Mouse (Mus musculus) neural tube, embryonic 11.5 days (tissue): ENCODE results near the gene Myh3. TPM values are rescaled to one million over a fixed set of nuclear protein-coding genes. Genes with fewer than 3 reads are reported as not detected.
A peak's percentile ranks its signal among the peaks of the same experiment; 100 is the strongest.

ENCODE experiments used
- ATAC-seq: fragments of 200-750 bp; cut with Nextera tagmentation; 2 replicates; pipeline ENCODE4 v1.8.0; 2017; ENCODE audit warnings: moderate number of reproducible peaks, mild to moderate bottlenecking, moderate TSS enrichment, moderate library complexity; ENCODE audit not compliant: insufficient read depth, low FRiP score, low TSS enrichment
- DNase-seq: peaks from one replicate; pipeline ENCODE4 v3.0.0-alpha.2; 2015; ENCODE audit warnings: low spot score
- H3K27ac ChIP-seq: fragments of 300-500 bp; sonication (generic); 2 replicates; pipeline ENCODE4 v1.5.1; 2014; ENCODE audit warnings: low read depth, mild to moderate bottlenecking, low read length
- H3K27me3 ChIP-seq: fragments of 300-500 bp; sonication (generic); 2 replicates; pipeline ENCODE4 v1.6.1; 2014; ENCODE audit warnings: mild to moderate bottlenecking, low read length, mixed read lengths; ENCODE audit not compliant: control insufficient read depth, insufficient read depth
- H3K36me3 ChIP-seq: fragments of 300-500 bp; sonication (generic); 2 replicates; pipeline ENCODE4 v1.6.1; 2014; ENCODE audit warnings: mild to moderate bottlenecking, low read length, moderate library complexity, mixed read lengths; ENCODE audit not compliant: control insufficient read depth, insufficient read depth
- H3K4me1 ChIP-seq: fragments of 300-500 bp; sonication (generic); 2 replicates; pipeline ENCODE4 v1.6.1; 2014; ENCODE audit warnings: low read length, mixed read lengths; ENCODE audit not compliant: control insufficient read depth, insufficient read depth
- H3K4me2 ChIP-seq: fragments of 300-500 bp; sonication (generic); 2 replicates; pipeline ENCODE4 v1.6.1; 2014; ENCODE audit warnings: low read depth, mild to moderate bottlenecking, moderate library complexity
- H3K4me3 ChIP-seq: fragments of 300-500 bp; sonication (generic); 2 replicates; pipeline ENCODE4 v1.5.1; 2014; ENCODE audit warnings: low read depth, low read length
- H3K9ac ChIP-seq: fragments of 300-500 bp; sonication (generic); 2 replicates; pipeline ENCODE4 v1.6.1; 2014; ENCODE audit warnings: mild to moderate bottlenecking, low read length
- H3K9me3 ChIP-seq: fragments of 300-500 bp; sonication (generic); 2 replicates; pipeline ENCODE4 v1.6.1; 2016; ENCODE audit warnings: low read length; ENCODE audit not compliant: control insufficient read depth
- WGBS: fragments of 180-500 bp; shearing (Covaris S2); extraction: QIAGEN DNeasy Blood & Tissue Kit; methylation state at CpG from one replicate; pipeline ENCODE4 v1.1.7; 2014; 5-methylcytosine and 5-hydroxymethylcytosine counted together
- polyA plus RNA-seq: library from polyadenylated mRNA; unstranded; fragments of >200 nt; fragmentation: Nextera tagmentation; extraction: Ambion mirVana; gene quantifications from 2 replicates; pipeline ENCODE4 v1.2.1, GENCODE M21; 2014

Myh3 gene
- polyA plus RNA-seq: 29.9 and 32.0 TPM in 2 replicates

DNA sequence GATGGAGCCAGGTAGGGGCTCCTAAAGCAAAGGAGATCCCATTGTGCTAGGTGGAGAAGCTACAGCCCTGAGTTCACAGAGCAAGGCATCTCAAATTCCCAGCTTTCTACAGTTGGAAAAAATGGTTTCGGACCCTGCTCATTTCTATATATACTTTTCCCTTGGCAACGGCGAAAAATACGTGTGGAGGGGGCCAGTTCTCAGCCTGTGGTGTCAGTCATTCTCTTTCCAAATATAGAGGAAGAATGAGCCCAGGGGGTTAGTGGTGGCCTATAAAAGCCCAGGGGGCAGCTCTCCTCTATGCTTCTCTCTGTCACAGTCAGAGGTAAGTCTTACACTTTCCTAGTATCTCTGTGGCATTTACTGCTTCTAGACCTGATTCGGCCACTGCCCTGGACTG is at the start of gene Myh3:
Myh3 (plus strand) TSS at position 301 of the 400 bp plus-strand sequence.
- no peaks in the 10 kb centered on the region for H3K4me1 ChIP-seq
- ATAC-seq: no peak
- no peak for DNase-seq
- no peaks in the 10 kb centered on the region for H3K36me3 ChIP-seq
- no peak within 1 kb of the TSS for H3K27ac ChIP-seq
- H3K9me3 ChIP-seq: no peaks in the 10 kb centered on the region
- H3K9ac ChIP-seq: no peak within 1 kb of the TSS
- H3K4me2 ChIP-seq: no peak within 1 kb of the TSS
- no peak within 1 kb of the TSS for H3K4me3 ChIP-seq
- WGBS: 90% methylated on average over 5 of the region's 5 CpGs
- no peaks in the 10 kb centered on the region for H3K27me3 ChIP-seq

DNA sequence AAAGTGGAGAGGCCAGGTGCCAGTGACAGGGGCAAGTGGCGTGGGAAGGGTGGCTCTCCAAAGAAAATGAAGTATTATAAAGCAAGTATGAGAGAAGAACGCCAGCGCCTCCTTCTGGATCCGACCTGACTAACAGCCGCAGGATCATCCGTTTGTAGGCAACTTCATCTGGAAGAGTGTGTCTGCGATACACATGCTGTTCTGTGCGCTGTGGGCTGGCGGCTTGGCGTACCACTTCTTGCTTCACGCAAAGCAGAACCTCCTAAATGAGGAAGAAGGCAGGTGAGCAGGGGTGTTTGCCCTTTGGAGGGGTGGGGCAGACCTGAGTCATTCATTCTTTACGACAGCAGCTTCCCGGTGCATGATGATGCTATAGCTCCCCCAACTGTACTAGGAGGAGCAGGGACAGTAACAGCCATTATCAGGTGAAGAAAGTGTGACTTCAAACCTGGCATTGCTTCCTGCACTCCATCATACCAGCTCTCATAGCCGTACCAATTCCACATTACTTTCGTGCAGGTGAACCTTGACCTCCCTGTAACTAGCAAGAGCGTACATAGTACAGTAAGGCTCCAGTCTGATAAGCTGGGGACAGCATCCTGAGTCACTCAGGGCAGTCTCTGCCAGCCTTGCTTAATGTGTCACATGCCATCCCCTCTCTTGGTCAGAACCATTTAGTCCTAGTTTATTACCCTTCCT is 47.0 kb upstream of the Myh3 start:
- DNase-seq: no peak
- 65% methylated on average over 16 of the region's 16 CpGs for WGBS

DNA sequence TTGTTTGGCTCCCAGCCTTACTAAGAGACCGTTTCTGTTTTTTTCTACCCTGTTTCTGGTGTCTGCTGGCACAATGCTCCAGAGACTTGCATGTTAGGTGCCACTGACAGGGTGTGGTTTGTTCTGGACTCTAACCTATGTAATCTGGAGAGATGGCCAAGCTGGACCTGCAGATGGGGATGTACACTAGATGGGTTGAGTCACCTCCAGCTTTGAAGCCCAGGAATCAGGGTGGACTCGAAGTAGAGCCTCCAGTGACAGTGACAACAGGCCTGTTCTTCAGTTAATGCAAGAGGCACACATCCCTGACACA is 46.5 kb upstream of the Myh3 start:
- Histone ChIP-seq H3K36me3 (no peaks in the 10 kb centered on the region), H3K4me2 (no peak overlapping the region), H3K4me1 (no peaks in the 10 kb centered on the region), H3K4me3 (no peak overlapping the region), H3K9ac (no peak overlapping the region), H3K27me3 (no peaks in the 10 kb centered on the region), H3K9me3 (no peaks in the 10 kb centered on the region), H3K27ac (no peak overlapping the region)
- no peak for DNase-seq
- 46% methylated on average over 2 of the region's 2 CpGs for WGBS
- ATAC-seq: no peak

More for the DNA sequence above, 47.0 kb upstream of the Myh3 start:
- H3K27ac ChIP-seq: no peak overlapping the region
- H3K27me3 ChIP-seq: no peaks in the 10 kb centered on the region
- ATAC-seq: no peak
- no peak overlapping the region for H3K4me2 ChIP-seq
- no peak overlapping the region for H3K9ac ChIP-seq
- H3K9me3 ChIP-seq: no peaks in the 10 kb centered on the region
- no peaks in the 10 kb centered on the region for H3K4me1 ChIP-seq
- H3K36me3 ChIP-seq: no peaks in the 10 kb centered on the region
- H3K4me3 ChIP-seq: no peak overlapping the region

DNA sequence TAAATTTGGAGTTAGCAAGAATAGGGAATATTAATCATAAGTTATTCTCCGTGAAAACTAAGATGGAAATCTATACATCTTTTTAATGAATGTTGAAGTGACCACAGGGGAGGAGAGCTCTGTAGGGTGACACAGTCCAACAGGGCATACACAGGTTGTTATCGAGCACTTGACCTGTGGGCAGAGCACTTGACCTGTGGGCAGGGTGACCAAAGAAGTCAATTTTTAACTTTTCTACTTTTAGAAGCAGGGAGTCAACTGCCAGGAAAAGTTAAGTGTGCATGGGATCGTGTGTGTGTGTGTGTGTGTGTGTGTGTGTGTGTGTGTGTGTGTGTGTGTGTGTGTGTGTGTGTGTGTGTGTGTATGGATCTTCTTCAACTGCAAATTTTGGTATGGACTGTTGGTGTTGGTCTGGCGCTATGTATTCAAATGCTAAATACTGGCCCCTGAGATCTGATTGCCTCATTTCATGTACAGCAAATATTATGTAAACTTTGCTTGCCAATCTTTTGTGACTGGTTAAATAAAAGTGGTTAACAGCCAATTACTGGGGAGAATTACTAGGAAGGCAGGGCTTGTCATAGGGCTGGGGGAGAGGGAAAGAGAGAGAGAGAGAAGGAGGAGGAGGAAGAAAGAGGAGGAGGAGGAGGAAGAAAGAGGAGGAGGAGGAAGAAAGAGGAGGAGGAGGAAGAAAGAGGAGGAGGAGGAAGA is 43.2 kb upstream of the Myh3 start:
- Histone ChIP-seq H3K4me2 (no peak overlapping the region), H3K4me1 (no peaks in the 10 kb centered on the region), H3K9ac (no peak overlapping the region), H3K9me3 (no peaks in the 10 kb centered on the region), H3K36me3 (no peaks in the 10 kb centered on the region; the same call in 1 of the 2 replicates), H3K4me3 (no peak overlapping the region), H3K27me3 (no peaks in the 10 kb centered on the region), H3K27ac (no peak overlapping the region)
- ATAC-seq (no peak), DNase-seq (no peak)
- 92% methylated on average over 4 of the region's 4 CpGs for WGBS

DNA sequence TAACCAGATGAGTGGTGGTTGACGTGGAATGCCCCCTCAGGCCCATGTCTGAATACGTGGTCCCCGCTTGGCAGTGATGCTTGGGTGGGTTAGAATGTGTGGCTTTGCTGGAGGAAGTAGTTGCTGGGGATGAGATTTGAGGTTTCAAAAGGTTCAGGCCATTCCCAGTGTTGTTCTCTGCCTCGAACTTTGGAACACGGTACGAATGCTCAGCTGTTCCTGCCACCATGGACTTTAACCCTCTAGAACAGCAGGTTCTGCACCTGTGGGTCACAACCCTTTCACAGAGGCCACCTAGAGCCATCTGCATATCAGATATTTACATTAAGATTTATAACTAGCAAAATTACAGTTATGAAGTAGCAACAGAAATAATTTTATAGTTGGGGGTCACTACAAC is 41.9 kb upstream of the Myh3 start:
- Histone ChIP-seq H3K4me3 (no peak overlapping the region), H3K36me3 (peaks cover 7% of the 10 kb centered on the region)
- no peak for DNase-seq

DNA sequence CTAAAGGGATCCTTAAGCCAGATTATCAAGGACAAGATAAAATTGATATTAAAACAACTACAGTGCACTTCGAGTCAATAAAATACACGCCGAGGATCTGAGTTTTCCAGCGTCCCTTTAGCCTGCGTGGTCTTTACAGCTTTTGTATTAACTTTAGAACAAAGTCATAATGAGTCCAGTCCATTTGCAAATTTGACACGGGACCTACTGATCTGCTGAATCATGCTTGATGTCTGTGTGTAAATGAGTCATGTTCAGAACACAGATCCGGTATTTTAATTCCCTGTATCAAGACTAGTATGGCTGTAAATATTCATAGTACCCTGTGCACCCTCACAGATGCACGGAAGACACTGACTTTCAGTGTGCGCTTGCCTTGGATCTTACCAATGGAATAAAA is 41.2 kb upstream of the Myh3 start:
- peaks cover 9% of the 10 kb centered on the region for H3K36me3 ChIP-seq

More for the DNA sequence above, 41.9 kb upstream of the Myh3 start:
- no peak for ATAC-seq
- no peak overlapping the region for H3K9ac ChIP-seq
- no peaks in the 10 kb centered on the region for H3K4me1 ChIP-seq
- WGBS: 94% methylated on average over 6 of the region's 6 CpGs
- H3K27me3 ChIP-seq: no peaks in the 10 kb centered on the region
- no peak overlapping the region for H3K27ac ChIP-seq
- no peaks in the 10 kb centered on the region for H3K9me3 ChIP-seq
- no peak overlapping the region for H3K4me2 ChIP-seq

DNA sequence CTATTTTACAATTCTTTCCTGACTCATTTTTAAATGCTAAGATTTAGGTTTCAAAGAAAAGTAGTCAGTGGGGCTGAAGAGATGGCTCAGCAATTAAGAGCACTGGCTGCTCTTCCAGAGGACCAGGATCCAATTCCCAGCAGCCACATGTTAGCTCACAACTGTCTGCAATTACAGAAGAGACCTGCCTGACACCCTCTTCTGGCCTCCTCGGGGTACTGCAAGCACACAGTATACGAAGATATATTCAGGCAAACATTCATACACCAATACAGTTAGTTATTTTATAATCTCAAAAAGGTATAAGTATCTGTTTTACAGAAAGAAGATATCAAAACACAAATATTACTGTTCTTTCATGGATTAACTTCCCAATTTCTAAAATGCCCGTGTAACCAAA is 38.3 kb upstream of the Myh3 start:
- H3K36me3 ChIP-seq: peaks cover 9% of the 10 kb centered on the region
- no peak for DNase-seq
- no peaks in the 10 kb centered on the region for H3K9me3 ChIP-seq
- no peak overlapping the region for H3K27ac ChIP-seq
- H3K4me3 ChIP-seq: no peak overlapping the region
- H3K9ac ChIP-seq: no peak overlapping the region
- no peak for ATAC-seq
- WGBS: 90% methylated on average over 3 of the region's 3 CpGs
- H3K27me3 ChIP-seq: no peaks in the 10 kb centered on the region
- no peak overlapping the region for H3K4me2 ChIP-seq
- no peaks in the 10 kb centered on the region for H3K4me1 ChIP-seq

More for the DNA sequence above, 41.2 kb upstream of the Myh3 start:
- no peak for ATAC-seq
- Histone ChIP-seq H3K4me3 (no peak overlapping the region), H3K9me3 (no peaks in the 10 kb centered on the region), H3K27me3 (no peaks in the 10 kb centered on the region), H3K27ac (no peak overlapping the region), H3K9ac (no peak overlapping the region), H3K4me2 (no peak overlapping the region), H3K4me1 (no peaks in the 10 kb centered on the region)
- no peak for DNase-seq
- WGBS: 96% methylated on average over 9 of the region's 9 CpGs

DNA sequence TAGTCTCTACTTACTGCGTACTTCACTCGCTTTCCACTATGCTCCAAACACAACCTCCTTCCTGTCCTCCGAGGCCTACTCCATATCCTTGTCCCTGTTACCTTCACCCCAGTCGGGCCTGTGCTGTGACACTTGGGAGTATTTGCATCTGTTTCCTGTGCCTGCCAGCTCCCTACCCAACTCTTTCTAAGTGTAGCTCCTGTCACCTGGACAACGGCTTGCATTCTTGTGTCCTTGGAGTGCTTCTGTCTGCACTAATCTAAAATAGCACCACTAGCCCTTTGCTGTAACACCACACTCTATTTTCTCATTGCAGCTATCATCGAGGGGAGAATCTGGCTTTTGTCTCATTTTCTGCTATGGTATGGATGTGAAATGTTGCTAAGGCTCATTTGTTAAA is 37.6 kb upstream of the Myh3 start:
- no peaks in the 10 kb centered on the region for H3K9me3 ChIP-seq
- ATAC-seq (no peak), DNase-seq (no peak)
- peaks cover 9% of the 10 kb centered on the region for H3K36me3 ChIP-seq
- H3K27me3 ChIP-seq: no peaks in the 10 kb centered on the region
- H3K4me1 ChIP-seq: no peaks in the 10 kb centered on the region
- no peak overlapping the region for H3K27ac ChIP-seq
- no peak overlapping the region for H3K9ac ChIP-seq
- H3K4me2 ChIP-seq: no peak overlapping the region
- 95% methylated on average over 6 of the region's 6 CpGs for WGBS
- H3K4me3 ChIP-seq: no peak overlapping the region

DNA sequence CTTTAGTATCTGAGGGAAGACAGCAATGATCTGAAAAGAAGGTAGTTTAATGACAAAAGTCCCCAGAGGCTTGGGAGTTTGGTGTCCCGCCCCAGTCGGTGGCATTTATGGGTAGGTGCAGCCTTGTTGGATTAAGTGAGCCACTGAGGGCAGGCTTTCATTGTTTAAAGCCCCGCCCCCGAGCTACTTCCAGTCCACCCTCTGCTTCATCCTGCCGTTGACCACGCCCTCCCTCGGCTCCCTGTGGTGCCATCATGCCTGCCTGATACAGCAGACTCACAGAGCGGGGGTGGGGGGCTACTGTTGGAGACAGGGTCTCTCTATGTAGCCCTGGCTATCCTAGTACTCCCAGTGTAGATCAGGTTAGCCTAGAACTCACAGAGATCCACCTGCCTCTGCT is 35.1 kb upstream of the Myh3 start:
- Histone ChIP-seq H3K27ac (no peak overlapping the region), H3K36me3 (peaks cover 9% of the 10 kb centered on the region), H3K4me2 (no peak overlapping the region), H3K4me1 (no peaks in the 10 kb centered on the region), H3K4me3 (no peak overlapping the region), H3K9me3 (no peaks in the 10 kb centered on the region), H3K27me3 (no peaks in the 10 kb centered on the region), H3K9ac (no peak overlapping the region)
- 31% methylated on average over 8 of the region's 8 CpGs for WGBS
- DNase-seq: peak; percentile 10
- ATAC-seq: no peak
